Mouse (Mus musculus): ENCODE results near the gene Saa2. TPM values are rescaled to one million over a fixed set of nuclear protein-coding genes. Genes with fewer than 3 reads are reported as not detected.

Gene Saa2
- total and polyA plus RNA-seq, 3 experiments, result not detected

DNA sequence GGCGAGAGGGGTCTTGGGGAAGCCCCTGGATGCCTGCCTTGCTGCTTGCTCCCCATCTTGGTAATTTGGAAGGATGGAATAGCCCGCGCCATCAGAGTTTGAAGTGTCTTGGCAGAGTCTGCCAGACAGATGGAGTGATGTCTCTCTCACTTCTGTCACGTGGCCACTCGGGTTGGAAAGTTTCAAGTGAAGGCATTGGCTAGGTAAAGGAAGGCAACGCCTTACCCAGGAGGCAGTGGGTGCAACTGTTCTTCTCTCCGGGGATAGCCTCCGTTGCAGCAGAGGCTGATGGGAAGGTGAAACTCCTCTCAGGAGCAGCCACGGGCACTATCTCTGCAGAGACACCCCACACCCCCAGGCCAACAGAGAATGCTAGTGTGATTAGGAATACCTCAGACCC lies 31.1 kb upstream of the Saa2 start (continued):
- TF ChIP-seq TCF12 (IDR thresholded peaks at IDR 0.05; ENCODE audit: low read depth, low read length) (peak; percentile 74; the same call in 1 of the 2 replicates), MAZ (IDR thresholded peaks at IDR 0.05; ENCODE audit: low read depth, low read length) (no peak), MYC (IDR thresholded peaks at IDR 0.05; ENCODE audit: low read depth, low read length) (peak; percentile 72; the same call in 1 of the 2 replicates), JUND (conservative IDR thresholded peaks at IDR 0.05; ENCODE audit: low read depth, low read length) (no peak), SIN3A (IDR thresholded peaks at IDR 0.05; ENCODE audit: low read length) (0 out of 2 replicates have a peak, but pooled peaks have one; percentile 45), CHD1 (IDR thresholded peaks at IDR 0.05; ENCODE audit: low read depth, low read length) (no peak), JUN (IDR thresholded peaks at IDR 0.05; ENCODE audit: insufficient read depth, low read depth, low read length) (no peak), TBP (conservative IDR thresholded peaks at IDR 0.05; ENCODE audit: low read depth, low read length) (peak; percentile 65), EP300 (IDR thresholded peaks at IDR 0.05; ENCODE audit: low read length) (no peak), HCFC1 (IDR thresholded peaks at IDR 0.05; ENCODE audit: low read depth, low read length) (peak; percentile 66), POLR2A (IDR thresholded peaks at IDR 0.05; ENCODE audit: low read depth, low read length) (peak; percentile 77)

DNA sequence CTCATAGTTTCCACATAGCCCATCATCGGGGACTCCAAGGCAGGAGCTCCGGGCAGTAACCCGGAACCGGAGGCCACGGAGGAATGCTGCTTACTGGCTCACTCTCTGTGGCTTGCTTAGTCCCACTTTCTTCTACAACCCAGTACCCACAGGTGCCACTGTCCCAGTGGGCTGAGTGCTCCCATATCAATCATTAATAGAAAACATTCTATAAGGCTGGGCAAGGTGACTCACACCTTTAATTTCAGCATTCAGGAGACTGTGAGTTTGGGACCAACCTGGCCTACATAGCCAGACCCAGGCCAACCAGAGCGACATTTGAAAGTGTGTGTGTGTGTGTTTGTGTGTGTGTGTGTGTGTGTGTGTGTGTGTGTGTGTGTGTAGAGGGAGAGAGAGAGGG lies 28.2 kb upstream of the Saa2 start:
- dilution Hi-C loops (cut with MboI; ENCODE audit: extremely low pct_ligation_motif_present, extremely low pct_unique_long_range_greater_than_20kb, low sequenced_read_pairs), result no loop called here
- H3K27me3 ChIP-seq (replicated peaks), result no peaks in the 10 kb centered on the region
- no peak for DNase-seq (ENCODE audit: extremely low read depth)
- H3K36me3 ChIP-seq (replicated peaks in 1 of 2; ENCODE audit: control insufficient read depth in 1 of 2, insufficient read depth in 1 of 2, low read length in 1 of 2), result no peaks in the 10 kb centered on the region
- no peak overlapping the region for H3K4me2 ChIP-seq (ENCODE audit: insufficient read depth, low read depth, poor library complexity, severe bottlenecking)
- no peaks in the 10 kb centered on the region for H3K79me2 ChIP-seq (replicated peaks; ENCODE audit: control insufficient read depth, extremely low read depth, insufficient read depth, poor library complexity, severe bottlenecking)
- no peaks in the 10 kb centered on the region for H3K9me3 ChIP-seq (replicated peaks; ENCODE audit: low read length)
- no peak for TF ChIP-seq USF1 (IDR thresholded peaks at IDR 0.05; ENCODE audit: low read depth, low read length)
- in situ Hi-C loops (cut with MboI; ENCODE audit: low pct_ligation_motif_present, low pct_unique_long_range_greater_than_20kb, low sequenced_read_pairs), result no loop called here
- H3K27ac ChIP-seq (ENCODE audit: insufficient read depth, low read depth), result no peak overlapping the region
- no peak overlapping the region for H3K9ac ChIP-seq (ENCODE audit: insufficient read depth, low read depth)
- no peak overlapping the region for H3K4me3 ChIP-seq (replicated peaks in 1 of 3; ENCODE audit: low read depth in 2 of 3, low read length in 2 of 3, poor library complexity in 1 of 3)
- peaks cover 11 to 31% of the 10 kb centered on the region in 2 experiments; a peak in 3 of 4 replicates for H3K4me1 ChIP-seq (ENCODE audit: control insufficient read depth in 1 of 2, insufficient read depth in 2 of 2)

DNA sequence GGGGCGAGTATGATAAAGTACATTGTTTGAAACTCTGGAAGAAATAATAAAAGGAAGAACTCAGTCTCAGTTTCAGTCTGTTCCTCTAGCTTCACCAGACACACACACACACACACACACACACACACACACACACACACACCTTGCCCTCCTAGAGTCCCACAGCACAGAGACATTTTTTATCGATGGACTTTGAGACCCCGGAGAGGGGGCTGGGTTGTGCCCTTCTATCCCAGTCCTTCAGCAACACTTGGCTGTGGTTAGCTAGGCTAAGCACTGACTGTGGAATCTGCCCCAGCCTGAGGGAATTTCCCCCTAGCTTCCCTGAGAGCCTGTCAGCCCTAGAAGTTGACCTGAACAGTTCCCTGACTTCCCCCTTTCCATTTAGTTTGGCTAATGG lies 27.7 kb upstream of the Saa2 start:
- TF ChIP-seq BHLHE40 (IDR thresholded peaks at IDR 0.05; ENCODE audit: low read depth, low read length), result peak; percentile 42
- TF ChIP-seq USF1 (IDR thresholded peaks at IDR 0.05; ENCODE audit: low read depth, low read length), result no peak
- no peak for TF ChIP-seq USF2 (conservative IDR thresholded peaks at IDR 0.05; ENCODE audit: low read depth, low read length)
- Histone ChIP-seq H3K9me3 (replicated peaks; ENCODE audit: low read length) (no peaks in the 10 kb centered on the region), H3K4me1 (ENCODE audit: control insufficient read depth in 1 of 2, insufficient read depth in 2 of 2) (peaks cover 11 to 31% of the 10 kb centered on the region in 2 experiments; a peak in 3 of 4 replicates), H3K27me3 (replicated peaks) (no peaks in the 10 kb centered on the region), H3K4me2 (ENCODE audit: insufficient read depth, low read depth, poor library complexity, severe bottlenecking) (no peak overlapping the region), H3K9ac (ENCODE audit: insufficient read depth, low read depth) (no peak overlapping the region), H3K4me3 (replicated peaks in 1 of 3; ENCODE audit: low read depth in 2 of 3, low read length in 2 of 3, poor library complexity in 1 of 3) (no peak overlapping the region), H3K27ac (ENCODE audit: insufficient read depth, low read depth) (no peak overlapping the region), H3K79me2 (replicated peaks; ENCODE audit: control insufficient read depth, extremely low read depth, insufficient read depth, poor library complexity, severe bottlenecking) (no peaks in the 10 kb centered on the region), H3K36me3 (replicated peaks in 1 of 2; ENCODE audit: control insufficient read depth in 1 of 2, insufficient read depth in 1 of 2, low read length in 1 of 2) (no peaks in the 10 kb centered on the region)
- dilution Hi-C loops (cut with MboI; ENCODE audit: extremely low pct_ligation_motif_present, extremely low pct_unique_long_range_greater_than_20kb, low sequenced_read_pairs) (no loop called here), in situ Hi-C loops (cut with MboI; ENCODE audit: low pct_ligation_motif_present, low pct_unique_long_range_greater_than_20kb, low sequenced_read_pairs) (no loop called here)
- DNase-seq (ENCODE audit: extremely low read depth), result no peak

Data from CH12.LX (cell line).